In the genomic region with DNA sequence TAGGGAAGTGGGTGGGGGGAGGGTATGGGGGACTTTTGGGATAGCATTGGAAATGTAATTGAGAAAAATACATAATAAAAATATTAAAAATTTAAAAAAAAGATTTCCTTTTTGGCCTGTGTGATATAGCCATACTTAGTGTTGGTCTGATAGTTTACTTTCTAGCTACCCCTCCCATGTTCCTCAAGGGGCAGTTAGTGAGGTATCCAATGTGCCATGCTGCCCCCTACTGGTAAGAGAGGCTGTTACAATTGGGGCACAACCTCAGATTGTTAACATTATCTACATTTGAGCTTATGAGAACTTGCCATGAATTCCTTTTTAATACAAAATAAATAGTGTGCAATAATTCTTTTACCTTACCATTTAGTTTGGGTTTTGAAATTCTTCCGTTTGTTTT, we compare ENCODE assay signal across 8 mouse cellular contexts.
DNase-seq lines count a peak whose midpoint lies in the region; ATAC-seq and TF ChIP-seq lines count a peak whose summit lies in the region.

No protein-coding gene starts in this region.

- no peak for TF ChIP-seq EP300 in heart, postnatal 0 days (IDR thresholded peaks at IDR 0.05; ENCODE audit: low read depth)

- ATAC-seq in heart, postnatal 0 days (ENCODE audit: insufficient read depth, low read depth), result no peak
- ATAC-seq in forebrain, embryonic 11.5 days (replicated peaks; ENCODE audit: low FRiP score), result peak; percentile 82

- no peaks in the 10 kb centered on the region for H3K36me3 ChIP-seq in heart, postnatal 0 days (replicated peaks; ENCODE audit: control insufficient read depth, insufficient read depth, low read length)
- no peaks in the 10 kb centered on the region for H3K36me3 ChIP-seq in forebrain, embryonic 11.5 days (ENCODE audit: control insufficient read depth, insufficient read depth, low read length)
- H3K36me3 ChIP-seq in kidney, adult 2 months (ENCODE audit: control insufficient read depth, insufficient read depth, low read length), result no peaks in the 10 kb centered on the region

- no peak overlapping the region for H3K27ac ChIP-seq in heart, postnatal 0 days (ENCODE audit: low read depth)
- no peak overlapping the region for H3K27ac ChIP-seq in forebrain, embryonic 11.5 days (ENCODE audit: low read depth, low read length)
- H3K27ac ChIP-seq in kidney, adult 2 months (ENCODE audit: insufficient read depth, low read depth, low read length), result no peak overlapping the region

- peak; percentile 24 for DNase-seq in heart, postnatal 0 days (ENCODE audit: low spot score)
- no peak for DNase-seq in heart, adult 11 months
- DNase-seq in B cell, adult 2 months, result peak; percentile 11
- peak; percentile 62 for DNase-seq in adipocyte (ENCODE audit: low spot score)
- peak; percentile 68 for DNase-seq in forebrain, embryonic 11.5 days (ENCODE audit: low spot score)
- DNase-seq in kidney, adult 2 months, result peak; percentile 54
- peak; percentile 42 for DNase-seq in lung, postnatal 25 days (ENCODE audit: low spot score)
- no peak for DNase-seq in frontal cortex, postnatal 10 days (ENCODE audit: low spot score in 2 of 2)

- no peaks in the 10 kb centered on the region for H3K4me1 ChIP-seq in heart, postnatal 0 days (ENCODE audit: control insufficient read depth, insufficient read depth)
- H3K4me1 ChIP-seq in forebrain, embryonic 11.5 days (replicated peaks; ENCODE audit: control insufficient read depth, insufficient read depth, low read length), result no peaks in the 10 kb centered on the region
- H3K4me1 ChIP-seq in kidney, adult 2 months (ENCODE audit: control insufficient read depth, insufficient read depth, low read length), result no peaks in the 10 kb centered on the region

- H3K4me2 ChIP-seq in heart, postnatal 0 days (ENCODE audit: low read depth, low read length), result no peak overlapping the region
- no peak overlapping the region for H3K4me2 ChIP-seq in forebrain, embryonic 11.5 days (ENCODE audit: low read depth, low read length, severe bottlenecking)

- no peaks in the 10 kb centered on the region for H3K9me3 ChIP-seq in heart, postnatal 0 days (replicated peaks; ENCODE audit: control insufficient read depth, low read length)
- H3K9me3 ChIP-seq in forebrain, embryonic 11.5 days (ENCODE audit: control insufficient read depth, low read length), result no peaks in the 10 kb centered on the region

- no peaks in the 10 kb centered on the region for H3K27me3 ChIP-seq in heart, postnatal 0 days (ENCODE audit: control insufficient read depth, insufficient read depth, low read length)
- H3K27me3 ChIP-seq in forebrain, embryonic 11.5 days (ENCODE audit: control insufficient read depth, insufficient read depth, low read length), result no peaks in the 10 kb centered on the region
- no peaks in the 10 kb centered on the region for H3K27me3 ChIP-seq in kidney, adult 2 months (replicated peaks; ENCODE audit: control insufficient read depth, insufficient read depth, low read length)

- no peak overlapping the region for H3K4me3 ChIP-seq in heart, postnatal 0 days (ENCODE audit: low read depth, low read length)
- no peak overlapping the region for H3K4me3 ChIP-seq in forebrain, embryonic 11.5 days (ENCODE audit: low read depth, low read length)
- no peak overlapping the region for H3K4me3 ChIP-seq in kidney, adult 2 months (ENCODE audit: insufficient read depth, low read depth, low read length)

- no peak for TF ChIP-seq POLR2A in kidney, adult 2 months (IDR thresholded peaks at IDR 0.05; ENCODE audit: low read depth, low read length)

- no peak overlapping the region for H3K9ac ChIP-seq in heart, postnatal 0 days (replicated peaks; ENCODE audit: low read depth, low read length)
- H3K9ac ChIP-seq in forebrain, embryonic 11.5 days (ENCODE audit: low read length), result no peak overlapping the region

- WGBS in heart, postnatal 0 days, result 40% methylated on average over 1 of the region's 1 CpGs
- 30% methylated on average over 1 of the region's 1 CpGs for WGBS in forebrain, embryonic 11.5 days
- 27% methylated on average over 1 of the region's 1 CpGs for whole genome bisulfite sequencing in kidney, adult 2 months

- peak; percentile 75 for TF ChIP-seq CTCF in heart, postnatal 0 days (IDR thresholded peaks at IDR 0.05; ENCODE audit: low read depth)
- TF ChIP-seq CTCF in kidney, adult 2 months (conservative IDR thresholded peaks at IDR 0.05; ENCODE audit: insufficient read depth, insufficient read length, low read depth, low read length), result peak; percentile 79

Comparison
In these comparisons a context has a peak if more than half of its experiments do, and no peak if none do; other contexts are left out.
1. DNase-seq: peak in heart, postnatal 0 days (single experiment), B cell, adult 2 months (2 of 2), adipocyte (single experiment), forebrain, embryonic 11.5 days (single experiment), kidney, adult 2 months (single experiment) and lung, postnatal 25 days (single experiment); none in heart, adult 11 months (single experiment) and frontal cortex, postnatal 10 days (0 of 2).